Mouse (Mus musculus) induced T-regulatory cell, adult 2 months (primary cell): ENCODE measurements at regions not wholly inside any gene's neighbourhood (a gene's known extent, or its start where the extent isn't known, plus 50 kb on each side); places are given as distances from the start of the nearest gene placed in this dataset.

Source experiments
- DNase-seq: peaks from one replicate; pipeline ENCODE4 v3.0.0-alpha.2; 2012; ENCODE audit warnings: low read depth

GRCm38 (mm10) chr1:144317560-144317959 is 68.5 kb upstream of the Rgs1 start:
- no peak for DNase-seq

GRCm38 (mm10) chr1:144316251-144316650 is 67.2 kb upstream of the Rgs1 start:
- no peak for DNase-seq

GRCm38 (mm10) chr1:144314382-144314781 is 65.3 kb upstream of the Rgs1 start:
- peak; percentile 57 for DNase-seq

- DNase-seq, result peak; percentile 65
Observed at GRCm38 (mm10) chr1:144313318-144313717, 64.3 kb upstream of the Rgs1 start.

GRCm38 (mm10) chr1:144309901-144310300 is 60.9 kb upstream of the Rgs1 start:
- no peak for DNase-seq

GRCm38 (mm10) chr1:144308313-144308712 is 59.3 kb upstream of the Rgs1 start:
- DNase-seq, result peak; percentile 84

GRCm38 (mm10) chr1:144307854-144308285 is 58.8 kb upstream of the Rgs1 start:
- no peak for DNase-seq

- peak; percentile 88 for DNase-seq
Observed at GRCm38 (mm10) chr1:144307017-144307853, 58.2 kb upstream of the Rgs1 start.

GRCm38 (mm10) chr1:144306284-144306683 is 57.2 kb upstream of the Rgs1 start:
- peak; percentile 62 for DNase-seq

- DNase-seq, result peak; percentile 77
Observed at GRCm38 (mm10) chr1:144300670-144301069, 51.6 kb upstream of the Rgs1 start.
